Mouse (Mus musculus): ENCODE data around the gene Ces1f. TPM values are rescaled to one million over a fixed set of nuclear protein-coding genes. Genes with fewer than 3 reads are reported as not detected.

The Ces1f gene
- polyA plus RNA-seq (2014; fragmentation: Nextera tagmentation; extraction: Ambion mirVana) = not detected in 2 replicates

DNA sequence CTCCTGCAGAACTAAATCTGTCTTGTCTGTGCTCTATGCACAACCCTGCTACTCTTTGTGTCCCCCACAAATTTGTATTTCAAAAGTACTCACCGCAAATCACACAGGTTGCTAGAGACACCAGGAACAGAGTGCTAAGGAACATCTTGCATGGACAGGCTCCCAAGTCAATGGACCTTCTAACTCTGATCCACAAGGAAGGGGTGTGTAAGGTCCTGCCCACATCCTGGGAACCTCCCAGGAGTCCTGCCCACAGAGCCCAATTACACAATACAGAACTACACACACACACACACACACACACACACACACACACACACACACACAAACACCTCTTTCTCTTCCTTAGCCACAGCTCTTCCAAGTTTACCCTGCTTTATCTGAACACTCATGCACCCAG lies at the start of gene Ces1f:
Ces1f (minus strand) TSS at position 192 of the 400 bp plus-strand sequence.
- H3K4me1 ChIP-seq (ENCODE audit: control insufficient read depth, insufficient read depth, low read length) = no peaks in the 10 kb centered on the region
- no peaks in the 10 kb centered on the region for H3K27me3 ChIP-seq (ENCODE audit: control insufficient read depth, insufficient read depth, low read length)
- no peaks in the 10 kb centered on the region for H3K36me3 ChIP-seq (replicated peaks; ENCODE audit: control insufficient read depth, insufficient read depth, low read depth, low read length)
- H3K27ac ChIP-seq (replicated peaks; ENCODE audit: low read depth, low read length) = no peak within 1 kb of the TSS
- DNase-seq (ENCODE audit: low spot score) (no peak), ATAC-seq (replicated peaks; ENCODE audit: insufficient number of reproducible peaks, low FRiP score, low TSS enrichment, low read depth) (no peak)
- no peaks in the 10 kb centered on the region for H3K9me3 ChIP-seq (replicated peaks; ENCODE audit: control insufficient read depth, low read length)
- no peak within 1 kb of the TSS for H3K9ac ChIP-seq (replicated peaks; ENCODE audit: low read length)
- WGBS = 95% methylated on average over 1 of the region's 1 CpGs
- H3K4me3 ChIP-seq (ENCODE audit: low read depth, low read length) = no peak within 1 kb of the TSS
- no peak within 1 kb of the TSS for H3K4me2 ChIP-seq (ENCODE audit: low read depth, low read length)

DNA sequence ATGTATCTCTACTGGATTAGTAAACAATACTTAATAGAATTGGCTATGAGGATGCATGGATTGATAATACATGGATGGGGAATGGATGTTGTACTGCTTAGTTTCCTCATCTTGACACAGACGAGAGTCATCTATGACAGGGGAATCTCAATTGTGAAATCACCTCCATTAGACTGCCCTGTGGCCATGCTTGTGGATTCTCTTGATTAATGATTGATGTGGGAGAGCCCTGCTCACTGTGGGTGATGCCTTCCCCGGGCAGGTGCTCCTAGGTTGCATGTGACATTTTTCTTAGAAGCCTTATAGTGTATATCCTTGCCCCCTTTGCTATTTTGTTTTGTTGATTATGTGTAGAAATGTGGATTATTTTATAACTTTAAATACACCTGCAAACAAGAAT lies 45.6 kb upstream of the Ces1f start:
- no peaks in the 10 kb centered on the region for H3K27me3 ChIP-seq (ENCODE audit: control insufficient read depth, insufficient read depth, low read length)
- 77% methylated on average over 2 of the region's 2 CpGs for WGBS
- no peak overlapping the region for H3K27ac ChIP-seq (replicated peaks; ENCODE audit: low read depth, low read length)
- DNase-seq (ENCODE audit: low spot score) = no peak
- H3K4me2 ChIP-seq (ENCODE audit: low read depth, low read length) = no peak overlapping the region
- H3K4me3 ChIP-seq (ENCODE audit: low read depth, low read length) = no peak overlapping the region
- H3K9me3 ChIP-seq (replicated peaks; ENCODE audit: control insufficient read depth, low read length) = no peaks in the 10 kb centered on the region
- H3K4me1 ChIP-seq (ENCODE audit: control insufficient read depth, insufficient read depth, low read length) = no peaks in the 10 kb centered on the region
- no peak for ATAC-seq (replicated peaks; ENCODE audit: insufficient number of reproducible peaks, low FRiP score, low TSS enrichment, low read depth)
- H3K36me3 ChIP-seq (replicated peaks; ENCODE audit: control insufficient read depth, insufficient read depth, low read depth, low read length) = no peaks in the 10 kb centered on the region
- H3K9ac ChIP-seq (replicated peaks; ENCODE audit: low read length) = no peak overlapping the region

DNA sequence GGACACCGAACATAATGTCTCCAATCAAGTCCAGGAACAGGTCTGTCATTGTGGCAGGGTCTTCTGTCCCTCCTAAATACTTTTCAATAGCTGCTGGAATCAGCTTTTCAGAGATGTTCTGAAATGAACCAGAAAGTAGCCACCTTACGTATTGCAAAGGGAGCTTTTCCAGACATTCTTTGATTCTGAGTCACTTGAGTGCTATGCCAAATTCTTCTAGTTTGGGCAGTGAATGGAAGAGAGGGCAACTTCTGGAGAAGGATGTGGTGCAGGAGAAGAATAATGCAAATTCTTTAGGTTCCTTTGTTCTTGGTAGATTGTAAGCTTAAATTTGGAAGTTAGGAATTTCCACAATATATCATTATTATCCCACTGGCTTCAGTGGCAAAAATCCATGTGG lies 37.5 kb upstream of the Ces1f start:
- H3K4me1 ChIP-seq (ENCODE audit: control insufficient read depth, insufficient read depth, low read length) = no peaks in the 10 kb centered on the region
- no peaks in the 10 kb centered on the region for H3K36me3 ChIP-seq (replicated peaks; ENCODE audit: control insufficient read depth, insufficient read depth, low read depth, low read length)
- H3K27me3 ChIP-seq (ENCODE audit: control insufficient read depth, insufficient read depth, low read length) = no peaks in the 10 kb centered on the region
- no peak overlapping the region for H3K9ac ChIP-seq (replicated peaks; ENCODE audit: low read length)
- ATAC-seq (replicated peaks; ENCODE audit: insufficient number of reproducible peaks, low FRiP score, low TSS enrichment, low read depth) (no peak), DNase-seq (ENCODE audit: low spot score) (no peak)
- H3K4me3 ChIP-seq (ENCODE audit: low read depth, low read length) = no peak overlapping the region
- no peak overlapping the region for H3K27ac ChIP-seq (replicated peaks; ENCODE audit: low read depth, low read length)
- WGBS = 81% methylated on average over 2 of the region's 2 CpGs
- H3K4me2 ChIP-seq (ENCODE audit: low read depth, low read length) = no peak overlapping the region
- H3K9me3 ChIP-seq (replicated peaks; ENCODE audit: control insufficient read depth, low read length) = no peaks in the 10 kb centered on the region

DNA sequence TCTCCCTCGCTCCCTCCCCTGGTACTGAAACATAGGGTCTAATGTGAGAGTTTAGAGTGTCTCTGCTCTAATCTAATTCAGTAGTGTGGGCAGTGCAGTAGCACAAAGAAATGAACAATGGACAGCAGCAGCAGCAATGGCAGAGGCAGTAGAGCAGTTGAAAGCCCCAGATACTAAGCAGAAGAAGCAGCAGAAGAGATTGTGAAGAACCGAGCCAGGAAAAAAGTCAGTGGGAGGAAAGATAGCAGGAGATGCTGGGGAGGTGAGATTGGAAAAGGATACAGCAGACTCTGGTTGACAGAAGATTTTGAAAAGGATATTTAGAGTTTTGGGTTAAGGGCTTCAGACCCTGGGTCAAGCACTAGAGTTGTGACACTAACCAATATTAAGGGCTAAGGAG lies 36.0 kb upstream of the Ces1f start:
- H3K27ac ChIP-seq (replicated peaks; ENCODE audit: low read depth, low read length) = no peak overlapping the region
- H3K9ac ChIP-seq (replicated peaks; ENCODE audit: low read length) = no peak overlapping the region
- no peak overlapping the region for H3K4me3 ChIP-seq (ENCODE audit: low read depth, low read length)
- ATAC-seq (replicated peaks; ENCODE audit: insufficient number of reproducible peaks, low FRiP score, low TSS enrichment, low read depth) = no peak
- H3K4me2 ChIP-seq (ENCODE audit: low read depth, low read length) = no peak overlapping the region
- no peak for DNase-seq (ENCODE audit: low spot score)
- no peaks in the 10 kb centered on the region for H3K27me3 ChIP-seq (ENCODE audit: control insufficient read depth, insufficient read depth, low read length)
- no peaks in the 10 kb centered on the region for H3K36me3 ChIP-seq (replicated peaks; ENCODE audit: control insufficient read depth, insufficient read depth, low read depth, low read length)
- WGBS = 86% methylated on average over 2 of the region's 2 CpGs
- no peaks in the 10 kb centered on the region for H3K4me1 ChIP-seq (ENCODE audit: control insufficient read depth, insufficient read depth, low read length)
- H3K9me3 ChIP-seq (replicated peaks; ENCODE audit: control insufficient read depth, low read length) = no peaks in the 10 kb centered on the region

DNA sequence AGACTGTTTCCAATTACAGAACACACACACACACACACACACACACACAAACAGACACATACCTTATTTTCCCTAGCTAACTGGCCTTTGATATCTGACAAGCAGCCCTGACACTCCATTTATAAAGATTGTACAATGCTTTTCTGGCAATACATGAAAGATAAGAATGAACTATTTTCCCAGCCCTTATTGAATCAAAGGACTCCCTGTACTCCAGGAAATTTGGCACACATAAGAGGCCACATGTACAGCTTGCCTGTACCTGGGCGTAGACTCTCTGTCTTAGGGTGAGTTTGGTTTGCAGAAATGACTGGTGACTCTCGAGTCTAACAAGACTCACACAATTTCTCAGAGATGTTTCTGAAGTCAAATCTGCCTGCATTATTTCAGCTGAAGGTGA lies 4.3 kb upstream of the Ces1f start:
- H3K27ac ChIP-seq (replicated peaks; ENCODE audit: low read depth, low read length) = no peak overlapping the region
- no peak overlapping the region for H3K4me3 ChIP-seq (ENCODE audit: low read depth, low read length)
- H3K4me1 ChIP-seq (ENCODE audit: control insufficient read depth, insufficient read depth, low read length) = no peaks in the 10 kb centered on the region
- DNase-seq (ENCODE audit: low spot score) = no peak
- H3K4me2 ChIP-seq (ENCODE audit: low read depth, low read length) = no peak overlapping the region
- H3K27me3 ChIP-seq (ENCODE audit: control insufficient read depth, insufficient read depth, low read length) = no peaks in the 10 kb centered on the region
- no peaks in the 10 kb centered on the region for H3K36me3 ChIP-seq (replicated peaks; ENCODE audit: control insufficient read depth, insufficient read depth, low read depth, low read length)
- 90% methylated on average over 2 of the region's 2 CpGs for WGBS
- ATAC-seq (replicated peaks; ENCODE audit: insufficient number of reproducible peaks, low FRiP score, low TSS enrichment, low read depth) = no peak
- H3K9me3 ChIP-seq (replicated peaks; ENCODE audit: control insufficient read depth, low read length) = no peaks in the 10 kb centered on the region
- H3K9ac ChIP-seq (replicated peaks; ENCODE audit: low read length) = no peak overlapping the region

DNA sequence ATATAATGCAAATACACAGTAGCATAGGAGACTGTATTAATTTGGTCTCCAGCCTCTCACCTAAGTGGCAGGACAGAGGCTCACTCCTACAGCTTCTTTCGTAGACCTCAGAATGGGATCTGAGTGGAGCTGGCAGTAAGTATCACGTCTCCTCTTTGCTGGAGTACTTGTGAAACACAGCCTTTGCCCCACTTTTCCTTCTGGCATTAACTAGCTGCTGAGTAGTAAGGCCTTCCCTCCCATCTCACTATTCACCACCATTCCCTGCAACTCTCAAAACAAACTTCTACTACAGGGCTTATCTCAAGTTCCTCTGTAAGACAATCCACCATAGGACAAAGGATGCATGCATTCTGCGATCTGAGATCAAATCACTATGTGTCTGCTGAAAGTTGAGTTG lies 2.8 kb upstream of the Ces1f start:
- no peaks in the 10 kb centered on the region for H3K9me3 ChIP-seq (replicated peaks; ENCODE audit: control insufficient read depth, low read length)
- H3K4me1 ChIP-seq (ENCODE audit: control insufficient read depth, insufficient read depth, low read length) = no peaks in the 10 kb centered on the region
- no peak overlapping the region for H3K27ac ChIP-seq (replicated peaks; ENCODE audit: low read depth, low read length)
- no peak overlapping the region for H3K4me2 ChIP-seq (ENCODE audit: low read depth, low read length)
- H3K4me3 ChIP-seq (ENCODE audit: low read depth, low read length) = no peak overlapping the region
- no peaks in the 10 kb centered on the region for H3K27me3 ChIP-seq (ENCODE audit: control insufficient read depth, insufficient read depth, low read length)
- H3K36me3 ChIP-seq (replicated peaks; ENCODE audit: control insufficient read depth, insufficient read depth, low read depth, low read length) = no peaks in the 10 kb centered on the region
- WGBS = 70% methylated on average over 3 of the region's 3 CpGs
- DNase-seq (ENCODE audit: low spot score) = no peak
- no peak overlapping the region for H3K9ac ChIP-seq (replicated peaks; ENCODE audit: low read length)
- ATAC-seq (replicated peaks; ENCODE audit: insufficient number of reproducible peaks, low FRiP score, low TSS enrichment, low read depth) = no peak

DNA sequence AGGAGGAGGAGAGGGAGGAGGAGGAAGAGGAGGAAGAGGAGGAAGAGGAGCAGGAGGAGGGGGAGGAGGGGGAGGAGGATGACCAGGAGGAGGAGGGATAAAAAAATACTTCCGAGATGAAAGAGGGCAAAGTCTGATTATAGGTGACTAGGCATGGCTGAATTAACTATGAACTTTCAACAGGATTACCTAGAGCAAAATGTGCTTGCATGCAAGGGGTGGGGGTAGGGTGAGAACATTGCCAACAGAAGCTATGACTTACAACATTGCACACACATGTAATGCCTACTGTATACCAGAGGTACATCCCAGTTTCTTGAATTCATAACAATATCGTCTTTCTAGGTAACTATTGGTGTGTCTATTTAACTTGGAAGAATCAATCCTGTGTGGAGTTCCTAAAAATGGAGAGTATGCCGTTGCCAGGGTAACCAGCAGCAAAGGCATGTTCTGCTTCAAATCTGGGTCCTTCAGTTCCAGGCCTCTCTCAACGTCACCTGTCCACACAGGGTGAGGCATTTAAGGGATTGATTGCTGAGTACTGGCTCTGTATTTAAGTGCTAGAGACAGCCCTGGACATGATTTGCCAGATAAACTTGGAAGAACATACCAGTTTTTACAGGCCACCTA lies 1.3 kb downstream of the Ces1f start:
- H3K36me3 ChIP-seq (replicated peaks; ENCODE audit: control insufficient read depth, insufficient read depth, low read depth, low read length) = no peaks in the 10 kb centered on the region
- H3K4me3 ChIP-seq (ENCODE audit: low read depth, low read length) = no peak overlapping the region
- no peaks in the 10 kb centered on the region for H3K27me3 ChIP-seq (ENCODE audit: control insufficient read depth, insufficient read depth, low read length)
- DNase-seq (ENCODE audit: low spot score) (no peak), ATAC-seq (replicated peaks; ENCODE audit: insufficient number of reproducible peaks, low FRiP score, low TSS enrichment, low read depth) (no peak)
- no peak overlapping the region for H3K27ac ChIP-seq (replicated peaks; ENCODE audit: low read depth, low read length)
- no peak overlapping the region for H3K4me2 ChIP-seq (ENCODE audit: low read depth, low read length)
- no peaks in the 10 kb centered on the region for H3K4me1 ChIP-seq (ENCODE audit: control insufficient read depth, insufficient read depth, low read length)
- H3K9me3 ChIP-seq (replicated peaks; ENCODE audit: control insufficient read depth, low read length) = no peaks in the 10 kb centered on the region
- WGBS = 75% methylated on average over 4 of the region's 4 CpGs
- H3K9ac ChIP-seq (replicated peaks; ENCODE audit: low read length) = no peak overlapping the region

DNA sequence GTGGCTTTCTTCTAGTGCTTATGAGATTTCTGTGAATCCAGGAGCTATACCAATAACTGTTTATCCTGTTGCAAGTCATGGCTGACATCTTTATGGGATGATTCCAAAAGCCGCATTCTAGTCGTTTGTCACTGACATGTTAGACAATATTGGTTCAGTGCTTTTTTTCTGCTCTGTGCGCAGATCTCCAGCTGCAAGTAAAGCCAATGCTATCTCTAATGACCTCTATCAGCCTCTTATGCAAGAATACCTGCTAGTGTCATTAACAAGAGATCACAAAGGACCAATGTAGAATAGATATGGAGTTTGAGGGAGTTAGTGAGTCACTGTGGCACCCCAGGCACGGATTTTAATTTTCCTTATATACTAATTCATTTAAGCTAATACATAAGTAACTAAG lies 4.9 kb downstream of the Ces1f start:
- Histone ChIP-seq H3K4me1 (ENCODE audit: control insufficient read depth, insufficient read depth, low read length) (no peaks in the 10 kb centered on the region), H3K4me2 (ENCODE audit: low read depth, low read length) (no peak overlapping the region), H3K36me3 (replicated peaks; ENCODE audit: control insufficient read depth, insufficient read depth, low read depth, low read length) (no peaks in the 10 kb centered on the region), H3K9me3 (replicated peaks; ENCODE audit: control insufficient read depth, low read length) (no peaks in the 10 kb centered on the region), H3K4me3 (ENCODE audit: low read depth, low read length) (no peak overlapping the region), H3K27me3 (ENCODE audit: control insufficient read depth, insufficient read depth, low read length) (no peaks in the 10 kb centered on the region), H3K27ac (replicated peaks; ENCODE audit: low read depth, low read length) (no peak overlapping the region), H3K9ac (replicated peaks; ENCODE audit: low read length) (no peak overlapping the region)
- DNase-seq (ENCODE audit: low spot score) (no peak), ATAC-seq (replicated peaks; ENCODE audit: insufficient number of reproducible peaks, low FRiP score, low TSS enrichment, low read depth) (no peak)
- WGBS = 90% methylated on average over 4 of the region's 4 CpGs

All from embryonic facial prominence, embryonic 11.5 days (tissue).